Mouse (Mus musculus) embryonic facial prominence, embryonic 11.5 days (tissue): ENCODE measurements around the gene Hhat. TPM values are rescaled to one million over a fixed set of nuclear protein-coding genes. Genes with fewer than 3 reads are reported as not detected.

Experiments used
- ATAC-seq: fragments of 200-750 bp; cut with Nextera tagmentation; replicated peaks from 2 replicates; pipeline ENCODE4 v1.8.0; 2017; ENCODE audit warnings: low read depth; ENCODE audit not compliant: insufficient number of reproducible peaks, low FRiP score, low TSS enrichment
- DNase-seq: peaks from one replicate; pipeline ENCODE4 v3.0.0-alpha.2; 2015; ENCODE audit warnings: low spot score
- H3K27ac ChIP-seq: fragments of 300-500 bp; sonication (generic); replicated peaks from 2 replicates; pipeline ENCODE4 v1.5.1; 2014; ENCODE audit warnings: mild to moderate bottlenecking, low read depth, low read length, control low read depth
- H3K27me3 ChIP-seq: fragments of 300-500 bp; sonication (generic); 2 replicates; pipeline ENCODE4 v1.6.1; 2014; ENCODE audit warnings: mild to moderate bottlenecking, low read length, moderate library complexity, mixed read lengths; ENCODE audit not compliant: control insufficient read depth, insufficient read depth
- H3K36me3 ChIP-seq: fragments of 300-500 bp; sonication (generic); replicated peaks from 2 replicates; pipeline ENCODE4 v1.6.1; 2014; ENCODE audit warnings: low read depth, mild to moderate bottlenecking, low read length, moderate library complexity, mixed read lengths; ENCODE audit not compliant: control insufficient read depth, insufficient read depth
- H3K4me1 ChIP-seq: fragments of 300-500 bp; sonication (generic); 2 replicates; pipeline ENCODE4 v1.6.1; 2014; ENCODE audit warnings: low read length, mixed read lengths; ENCODE audit not compliant: control insufficient read depth, insufficient read depth
- H3K4me2 ChIP-seq: fragments of 300-500 bp; sonication (generic); 2 replicates; pipeline ENCODE4 v1.6.1; 2014; ENCODE audit warnings: low read depth, mild to moderate bottlenecking, control low read depth, low read length, moderate library complexity
- H3K4me3 ChIP-seq: fragments of 300-500 bp; sonication (generic); 2 replicates; pipeline ENCODE4 v1.5.1; 2014; ENCODE audit warnings: low read depth, low read length, control low read depth
- H3K9ac ChIP-seq: fragments of 300-500 bp; sonication (generic); replicated peaks from 2 replicates; pipeline ENCODE4 v1.6.1; 2014; ENCODE audit warnings: mild to moderate bottlenecking, control low read depth, low read length
- H3K9me3 ChIP-seq: fragments of 300-500 bp; sonication (generic); replicated peaks from 2 replicates; pipeline ENCODE4 v1.6.1; 2016; ENCODE audit warnings: mild to moderate bottlenecking, low read length, inconsistent platforms, mixed read lengths; ENCODE audit not compliant: control insufficient read depth
- WGBS: fragments of 180-500 bp; shearing (Covaris S2); extraction: QIAGEN DNeasy Blood & Tissue Kit; methylation state at CpG from one replicate; pipeline ENCODE4 v1.1.7; 2014; 5-methylcytosine and 5-hydroxymethylcytosine counted together
- polyA plus RNA-seq: library from polyadenylated mRNA; unstranded; fragments of >200 nt; fragmentation: Nextera tagmentation; extraction: Ambion mirVana; gene quantifications from 2 replicates; pipeline ENCODE4 v1.2.1, GENCODE M21; 2014

The Hhat gene
- polyA plus RNA-seq, 1 experiment from 2014 or later, result 9.1 TPM

DNA sequence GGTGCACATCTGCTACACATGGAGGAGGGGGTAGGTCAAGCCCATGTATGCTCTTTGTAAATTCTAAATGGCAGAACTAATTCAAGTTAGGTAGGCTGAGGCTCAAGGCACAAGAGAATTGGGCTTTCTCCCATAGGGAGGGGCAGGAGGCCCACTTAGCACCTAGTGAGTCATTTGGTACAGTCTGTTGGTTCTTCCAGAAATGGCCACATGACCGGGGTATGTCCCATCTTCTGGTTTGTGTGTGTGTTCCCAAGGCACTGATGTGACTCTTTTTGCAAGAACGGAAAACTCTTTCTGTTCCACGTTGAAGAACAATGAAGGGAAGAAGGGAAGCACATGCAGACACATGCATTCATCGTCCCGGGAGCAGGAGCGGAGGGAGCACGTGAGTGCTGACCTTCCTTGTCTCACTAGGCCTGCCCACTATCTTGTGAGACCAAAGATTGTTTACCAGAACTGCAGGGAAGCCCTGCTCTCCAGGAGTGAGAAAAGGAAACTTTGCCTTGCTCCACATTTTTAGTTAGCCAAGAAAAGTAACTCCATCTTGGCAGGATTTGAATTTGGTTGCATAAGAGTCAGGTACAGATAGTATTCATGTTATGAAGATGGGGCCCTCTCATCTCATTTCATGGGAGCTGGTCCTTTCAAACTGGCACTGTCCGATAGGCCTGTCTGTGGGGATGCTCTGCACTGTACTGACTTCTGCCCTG, 290.8 kb downstream of the Hhat start:
- 83% methylated on average over 8 of the region's 8 CpGs for WGBS

GRCm38 (mm10) chr1:192478176-192478575, 292.8 kb downstream of the Hhat start:
- no peak for ATAC-seq
- WGBS, result 83% methylated on average over 5 of the region's 5 CpGs

More for the DNA sequence above, 290.8 kb downstream of the Hhat start:
- Histone ChIP-seq H3K4me3 (no peak overlapping the region), H3K9me3 (no peaks in the 10 kb centered on the region), H3K36me3 (no peaks in the 10 kb centered on the region), H3K27ac (no peak overlapping the region), H3K9ac (no peak overlapping the region), H3K27me3 (no peaks in the 10 kb centered on the region), H3K4me1 (no peaks in the 10 kb centered on the region), H3K4me2 (no peak overlapping the region)
- no peak for ATAC-seq
- no peak for DNase-seq

DNA sequence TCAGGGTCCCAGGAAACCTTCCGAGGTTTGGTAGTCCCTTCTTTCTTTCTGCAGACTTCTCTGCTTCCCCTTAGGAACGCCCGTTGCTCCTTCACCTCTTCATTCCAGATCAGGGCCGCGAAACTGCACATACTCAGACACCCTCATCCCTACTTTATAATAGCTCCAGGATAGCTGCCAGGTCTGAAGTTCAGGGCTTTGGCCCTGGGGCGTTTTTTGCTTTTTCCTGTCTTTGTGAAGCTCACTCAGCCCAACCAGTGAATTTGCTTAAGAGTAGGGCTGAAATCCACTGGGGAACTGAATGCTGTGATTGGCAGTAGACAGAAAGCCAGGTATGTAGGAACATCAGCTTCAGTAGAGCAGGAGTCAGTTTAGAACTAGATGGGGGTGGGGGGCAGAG, 293.5 kb downstream of the Hhat start:
- Histone ChIP-seq H3K27ac (no peak overlapping the region), H3K27me3 (no peaks in the 10 kb centered on the region), H3K4me2 (no peak overlapping the region), H3K4me1 (no peaks in the 10 kb centered on the region), H3K4me3 (no peak overlapping the region), H3K9me3 (no peaks in the 10 kb centered on the region), H3K36me3 (no peaks in the 10 kb centered on the region), H3K9ac (no peak overlapping the region)
- no peak for ATAC-seq
- 74% methylated on average over 6 of the region's 6 CpGs for WGBS
- DNase-seq, result no peak

More at GRCm38 (mm10) chr1:192478176-192478575, 292.8 kb downstream of the Hhat start:
- Histone ChIP-seq H3K4me1 (no peaks in the 10 kb centered on the region), H3K27me3 (no peaks in the 10 kb centered on the region), H3K9me3 (no peaks in the 10 kb centered on the region), H3K9ac (no peak overlapping the region), H3K36me3 (no peaks in the 10 kb centered on the region), H3K4me2 (no peak overlapping the region), H3K4me3 (no peak overlapping the region), H3K27ac (no peak overlapping the region)
- no peak for DNase-seq

GRCm38 (mm10) chr1:192476704-192477103, 294.3 kb downstream of the Hhat start:
- H3K4me1 ChIP-seq, result no peaks in the 10 kb centered on the region
- no peak for ATAC-seq
- DNase-seq, result no peak
- H3K4me2 ChIP-seq, result no peak overlapping the region
- no peak overlapping the region for H3K4me3 ChIP-seq
- H3K27me3 ChIP-seq, result no peaks in the 10 kb centered on the region
- H3K9me3 ChIP-seq, result no peaks in the 10 kb centered on the region
- H3K27ac ChIP-seq, result no peak overlapping the region
- WGBS, result 69% methylated on average over 7 of the region's 7 CpGs
- no peak overlapping the region for H3K9ac ChIP-seq
- no peaks in the 10 kb centered on the region for H3K36me3 ChIP-seq

- H3K27me3 ChIP-seq, result no peaks in the 10 kb centered on the region
- H3K9ac ChIP-seq, result no peak overlapping the region
- H3K9me3 ChIP-seq, result no peaks in the 10 kb centered on the region
- WGBS, result 89% methylated on average over 6 of the region's 6 CpGs
- H3K27ac ChIP-seq, result no peak overlapping the region
- H3K4me1 ChIP-seq, result no peaks in the 10 kb centered on the region
- H3K4me3 ChIP-seq, result no peak overlapping the region
- no peak for ATAC-seq
- H3K4me2 ChIP-seq, result no peak overlapping the region
- no peak for DNase-seq
- H3K36me3 ChIP-seq, result no peaks in the 10 kb centered on the region
These were observed 297.9 kb downstream of the Hhat start for GRCm38 (mm10) chr1:192473134-192473533.

DNA sequence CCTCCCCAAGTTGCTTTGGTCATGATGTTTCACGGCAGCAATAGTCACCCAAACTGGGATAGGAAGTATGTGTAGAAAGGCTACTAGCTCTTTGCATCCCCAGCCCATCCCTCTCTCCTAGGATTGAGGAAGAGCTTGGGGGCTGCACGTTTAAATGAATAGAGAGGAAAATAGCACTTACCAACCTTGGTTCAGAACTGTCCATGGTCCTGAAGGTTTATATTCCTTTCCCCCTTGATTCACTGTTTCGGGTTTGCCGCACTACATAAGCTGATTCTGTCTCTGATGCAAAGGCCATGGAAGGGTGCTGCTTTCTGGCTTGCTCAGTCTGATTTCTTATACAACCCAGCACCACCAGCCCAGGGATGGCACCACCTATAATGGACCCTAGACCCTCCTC, 298.7 kb downstream of the Hhat start:
- Histone ChIP-seq H3K4me1 (no peaks in the 10 kb centered on the region), H3K27me3 (no peaks in the 10 kb centered on the region), H3K9me3 (no peaks in the 10 kb centered on the region), H3K4me3 (no peak overlapping the region), H3K36me3 (no peaks in the 10 kb centered on the region), H3K4me2 (no peak overlapping the region), H3K27ac (no peak overlapping the region), H3K9ac (no peak overlapping the region)
- DNase-seq (peak; percentile 82), ATAC-seq (no peak)
- 56% methylated on average over 4 of the region's 4 CpGs for WGBS

DNA sequence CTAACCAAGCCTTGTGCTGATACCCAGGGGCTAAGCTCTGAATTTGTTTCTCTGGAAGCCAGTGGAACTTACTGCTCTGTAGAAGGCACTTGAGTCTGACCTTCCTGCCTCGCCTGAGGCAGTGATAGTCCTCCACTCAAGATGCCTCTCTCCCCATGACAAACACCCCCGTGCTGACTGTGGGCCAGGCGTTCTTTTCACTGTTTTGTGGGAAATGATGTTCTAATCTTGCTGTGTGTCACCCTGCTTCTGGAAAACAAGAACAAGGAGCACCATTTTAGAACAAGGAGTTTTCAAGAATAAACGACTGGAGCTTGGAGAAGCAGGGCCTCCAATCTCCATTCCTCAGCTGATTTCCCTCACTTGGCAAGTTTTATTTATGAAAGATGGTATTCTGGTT, 307.3 kb downstream of the Hhat start:
- H3K9me3 ChIP-seq, result no peaks in the 10 kb centered on the region
- H3K36me3 ChIP-seq, result no peaks in the 10 kb centered on the region
- H3K4me3 ChIP-seq, result no peak overlapping the region
- DNase-seq (no peak), ATAC-seq (no peak)
- H3K9ac ChIP-seq, result no peak overlapping the region
- WGBS, result 64% methylated on average over 4 of the region's 4 CpGs
- no peaks in the 10 kb centered on the region for H3K4me1 ChIP-seq
- no peaks in the 10 kb centered on the region for H3K27me3 ChIP-seq
- no peak overlapping the region for H3K27ac ChIP-seq
- H3K4me2 ChIP-seq, result no peak overlapping the region

DNA sequence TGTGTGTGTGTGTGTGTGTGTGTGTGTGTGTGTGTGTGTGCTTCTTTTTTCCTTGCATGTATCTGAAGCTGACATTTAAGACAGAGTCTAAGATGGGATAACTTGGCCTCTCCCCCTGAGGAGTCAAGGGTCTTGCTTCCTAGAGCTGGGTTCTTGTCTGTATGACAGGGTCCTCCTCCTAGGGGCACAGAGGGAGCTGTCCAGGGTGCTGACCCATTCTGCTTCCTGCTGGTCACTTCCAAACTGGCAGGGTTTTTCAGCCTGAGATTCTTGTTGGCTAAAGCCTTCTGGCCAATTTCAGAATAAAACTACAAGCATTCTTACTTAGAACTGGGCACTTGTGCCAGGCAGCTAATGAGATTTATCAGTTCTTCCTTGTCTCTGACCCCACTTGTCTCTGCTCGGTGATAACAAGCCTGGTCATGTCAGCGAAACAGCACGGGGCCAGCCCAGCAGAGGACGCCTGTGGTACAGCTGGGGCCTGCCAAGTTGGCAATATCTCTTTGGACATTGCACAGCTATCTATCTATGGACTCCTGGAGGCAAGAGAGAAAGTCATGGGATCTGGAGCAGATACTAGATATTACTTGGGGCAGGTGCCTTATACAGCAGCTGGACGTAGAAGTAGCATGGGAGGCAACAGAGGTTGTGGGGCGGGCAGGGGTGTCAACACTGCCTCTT, 313.4 kb downstream of the Hhat start:
- peak; percentile 85 for DNase-seq
- no peaks in the 10 kb centered on the region for H3K4me1 ChIP-seq
- H3K4me2 ChIP-seq, result no peak overlapping the region
- H3K9ac ChIP-seq, result no peak overlapping the region
- 82% methylated on average over 6 of the region's 6 CpGs for WGBS
- no peak overlapping the region for H3K4me3 ChIP-seq
- H3K36me3 ChIP-seq, result no peaks in the 10 kb centered on the region
- no peaks in the 10 kb centered on the region for H3K9me3 ChIP-seq
- H3K27me3 ChIP-seq, result no peaks in the 10 kb centered on the region
- H3K27ac ChIP-seq, result no peak overlapping the region
- ATAC-seq, result no peak
